Mouse (Mus musculus): ENCODE measurements around the gene Ccdc24. TPM values are rescaled to one million over a fixed set of nuclear protein-coding genes. Genes with fewer than 3 reads are reported as not detected.
A peak's percentile ranks its signal among the peaks of the same experiment; 100 is the strongest.

Gene Ccdc24
- total and polyA plus RNA-seq, 2 experiments from 2014 or later, result 0.94 to 7.7 TPM

GRCm38 (mm10) chr4:117831920-117832691 is 40.3 kb downstream of the Ccdc24 start:
- TF ChIP-seq CTCF (IDR thresholded peaks at IDR 0.05; ENCODE audit: low read depth), result no peak
- Histone ChIP-seq H3K9ac (no peak overlapping the region), H3K9me3 (ENCODE audit: low read length) (no peaks in the 10 kb centered on the region), H3K36me3 (ENCODE audit: insufficient read depth) (no peaks in the 10 kb centered on the region), H3K27me3 (ENCODE audit: insufficient read depth, low read length) (no peaks in the 10 kb centered on the region), H3K27ac (ENCODE audit: low read depth, low read length) (no peak overlapping the region), H3K4me2 (ENCODE audit: low read depth) (no peak overlapping the region), H3K4me3 (ENCODE audit: low read depth, low read length) (no peak overlapping the region), H3K4me1 (ENCODE audit: insufficient read depth) (no peaks in the 10 kb centered on the region)
- no peak for DNase-seq
- ATAC-seq, result no peak
- WGBS, result 81% methylated on average over 9 of the region's 9 CpGs

- no peak for TF ChIP-seq CTCF (IDR thresholded peaks at IDR 0.05; ENCODE audit: low read depth)
- no peaks in the 10 kb centered on the region for H3K9me3 ChIP-seq (ENCODE audit: low read length)
- H3K27ac ChIP-seq (ENCODE audit: low read depth, low read length), result no peak overlapping the region
- no peak overlapping the region for H3K4me3 ChIP-seq (ENCODE audit: low read depth, low read length)
- no peaks in the 10 kb centered on the region for H3K4me1 ChIP-seq (ENCODE audit: insufficient read depth)
- H3K4me2 ChIP-seq (ENCODE audit: low read depth), result no peak overlapping the region
- no peaks in the 10 kb centered on the region for H3K36me3 ChIP-seq (ENCODE audit: insufficient read depth)
- DNase-seq, result no peak
- H3K9ac ChIP-seq, result no peak overlapping the region
- no peak for ATAC-seq
- no peaks in the 10 kb centered on the region for H3K27me3 ChIP-seq (ENCODE audit: insufficient read depth, low read length)
- WGBS, result 74% methylated on average over 2 of the region's 2 CpGs
These were observed 40.9 kb downstream of the Ccdc24 start for GRCm38 (mm10) chr4:117831499-117831898.

GRCm38 (mm10) chr4:117830801-117831200 is 41.6 kb downstream of the Ccdc24 start:
- no peak for DNase-seq
- no peak overlapping the region for H3K4me3 ChIP-seq (ENCODE audit: low read depth, low read length)
- ATAC-seq, result no peak
- TF ChIP-seq CTCF (IDR thresholded peaks at IDR 0.05; ENCODE audit: low read depth), result no peak
- no peaks in the 10 kb centered on the region for H3K27me3 ChIP-seq (ENCODE audit: insufficient read depth, low read length)
- WGBS, result 94% methylated on average over 9 of the region's 9 CpGs
- H3K27ac ChIP-seq (ENCODE audit: low read depth, low read length), result no peak overlapping the region
- no peaks in the 10 kb centered on the region for H3K4me1 ChIP-seq (ENCODE audit: insufficient read depth)
- no peaks in the 10 kb centered on the region for H3K9me3 ChIP-seq (ENCODE audit: low read length)
- no peak overlapping the region for H3K4me2 ChIP-seq (ENCODE audit: low read depth)
- no peaks in the 10 kb centered on the region for H3K36me3 ChIP-seq (ENCODE audit: insufficient read depth)
- H3K9ac ChIP-seq, result no peak overlapping the region

- H3K4me3 ChIP-seq (ENCODE audit: low read depth, low read length), result no peak overlapping the region
- H3K27me3 ChIP-seq (ENCODE audit: insufficient read depth, low read length), result no peaks in the 10 kb centered on the region
- no peaks in the 10 kb centered on the region for H3K9me3 ChIP-seq (ENCODE audit: low read length)
- ATAC-seq (no peak), DNase-seq (no peak)
- no peak for TF ChIP-seq CTCF (IDR thresholded peaks at IDR 0.05; ENCODE audit: low read depth)
- H3K4me1 ChIP-seq (ENCODE audit: insufficient read depth), result no peaks in the 10 kb centered on the region
- H3K36me3 ChIP-seq (ENCODE audit: insufficient read depth), result no peaks in the 10 kb centered on the region
- WGBS, result 8% methylated on average over 5 of the region's 5 CpGs
- no peak overlapping the region for H3K4me2 ChIP-seq (ENCODE audit: low read depth)
- H3K27ac ChIP-seq (ENCODE audit: low read depth, low read length), result no peak overlapping the region
- H3K9ac ChIP-seq, result no peak overlapping the region
These were observed 42.2 kb downstream of the Ccdc24 start for GRCm38 (mm10) chr4:117830124-117830551.

- peak; percentile 65 for ATAC-seq
- H3K4me3 ChIP-seq (ENCODE audit: low read depth, low read length), result no peak overlapping the region
- H3K4me2 ChIP-seq (ENCODE audit: low read depth), result no peak overlapping the region
- H3K36me3 ChIP-seq (ENCODE audit: insufficient read depth), result no peaks in the 10 kb centered on the region
- peak; percentile 73 for DNase-seq
- H3K27me3 ChIP-seq (ENCODE audit: insufficient read depth, low read length), result no peaks in the 10 kb centered on the region
- H3K9me3 ChIP-seq (ENCODE audit: low read length), result no peaks in the 10 kb centered on the region
- no peaks in the 10 kb centered on the region for H3K4me1 ChIP-seq (ENCODE audit: insufficient read depth)
- H3K27ac ChIP-seq (ENCODE audit: low read depth, low read length), result no peak overlapping the region
- WGBS, result 7% methylated on average over 12 of the region's 12 CpGs
- H3K9ac ChIP-seq, result no peak overlapping the region
- peak; percentile 85 for TF ChIP-seq CTCF (IDR thresholded peaks at IDR 0.05; ENCODE audit: low read depth)
These were observed 42.9 kb downstream of the Ccdc24 start for GRCm38 (mm10) chr4:117829260-117830123.

- no peaks in the 10 kb centered on the region for H3K4me1 ChIP-seq (ENCODE audit: insufficient read depth)
- H3K4me2 ChIP-seq (ENCODE audit: low read depth), result no peak overlapping the region
- H3K9me3 ChIP-seq (ENCODE audit: low read length), result no peaks in the 10 kb centered on the region
- H3K27me3 ChIP-seq (ENCODE audit: insufficient read depth, low read length), result no peaks in the 10 kb centered on the region
- DNase-seq, result no peak
- H3K4me3 ChIP-seq (ENCODE audit: low read depth, low read length), result no peak overlapping the region
- H3K36me3 ChIP-seq (ENCODE audit: insufficient read depth), result no peaks in the 10 kb centered on the region
- ATAC-seq, result no peak
- no peak for TF ChIP-seq CTCF (IDR thresholded peaks at IDR 0.05; ENCODE audit: low read depth)
- 82% methylated on average over 8 of the region's 8 CpGs for WGBS
- H3K9ac ChIP-seq, result no peak overlapping the region
- H3K27ac ChIP-seq (ENCODE audit: low read depth, low read length), result no peak overlapping the region
These were observed 43.7 kb downstream of the Ccdc24 start for GRCm38 (mm10) chr4:117828572-117829145.
